Mouse (Mus musculus) cerebellum, adult 2 months (tissue): ENCODE results near the gene Mthfd2.

Experiments used
- CTCF ChIP-seq: fragments of 200-500 bp; IDR thresholded peaks from 2 replicates; pipeline ENCODE4 v1.5.1; 2011; ENCODE audit warnings: low read depth, mild to moderate bottlenecking, control low read depth, low read length, moderate library complexity, borderline replicate concordance; ENCODE audit not compliant: insufficient read depth
- POLR2A ChIP-seq: fragments of 200-500 bp; IDR thresholded peaks from 2 replicates; pipeline ENCODE4 v1.6.1; 2011; ENCODE audit warnings: low read length, control low read depth, borderline replicate concordance; ENCODE audit not compliant: insufficient read depth

DNA sequence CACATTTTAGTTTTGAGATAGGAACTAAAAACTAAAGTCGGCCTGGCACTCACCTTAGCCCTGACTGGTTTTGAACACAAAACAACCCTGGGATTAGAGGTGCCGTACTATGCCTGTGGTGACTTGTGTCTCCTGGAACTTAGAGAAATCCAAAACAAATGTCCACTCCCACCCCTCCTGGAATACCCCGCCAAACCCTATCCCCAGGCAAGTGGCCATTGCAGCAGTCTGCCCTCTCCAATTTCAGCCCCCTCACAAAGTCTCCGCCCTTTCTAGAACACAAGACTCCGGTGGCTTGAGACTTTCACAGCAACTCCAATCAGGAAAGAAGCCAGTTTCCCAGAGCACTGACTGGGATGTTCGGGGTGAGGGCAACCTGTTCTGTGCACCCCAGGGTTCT lies 23.2 kb upstream of the Mthfd2 start, which contains the start of gene Bola3:
- TF ChIP-seq POLR2A (no peak), CTCF (no peak)
